Mouse (Mus musculus) brain, embryonic 14.5 days (tissue): Measurements from ENCODE around the gene Pou4f1.

Experiments
- CTCF ChIP-seq: fragments of 200-500 bp; IDR thresholded peaks from 2 replicates; pipeline ENCODE4 v1.5.1; 2012; ENCODE audit warnings: inconsistent platforms, mild to moderate bottlenecking, moderate library complexity, borderline replicate concordance; ENCODE audit not compliant: insufficient read depth, insufficient read length; ENCODE audit errors: extremely low read depth
- POLR2A ChIP-seq: fragments of 200-500 bp; IDR thresholded peaks from 2 replicates; pipeline ENCODE4 v1.6.1; 2012; ENCODE audit warnings: mild to moderate bottlenecking, inconsistent platforms, borderline replicate concordance; ENCODE audit not compliant: poor library complexity, insufficient read depth, insufficient read length, severe bottlenecking; ENCODE audit errors: extremely low read depth

DNA sequence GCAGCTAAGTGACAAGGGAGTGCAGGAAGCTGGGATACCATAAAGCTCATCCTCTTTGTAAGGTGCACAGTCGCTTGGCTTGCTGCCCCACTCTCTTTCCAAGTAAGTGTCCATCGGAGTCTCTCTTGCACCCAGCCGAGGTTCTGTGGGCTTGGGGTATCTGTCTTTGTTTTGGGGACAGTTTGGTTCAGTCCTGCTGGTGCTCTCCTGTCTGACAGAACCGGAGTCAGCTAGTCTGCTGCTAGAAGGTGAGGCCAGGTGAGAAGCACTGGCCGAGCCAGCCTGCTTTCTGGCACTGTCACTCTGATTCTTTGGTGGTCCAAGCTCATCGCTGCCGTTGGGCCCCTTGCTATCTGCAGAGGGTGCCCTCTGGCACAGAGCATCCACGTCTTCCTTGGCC, 12.0 kb upstream of the Pou4f1 start:
- no peak for TF ChIP-seq CTCF
- no peak for TF ChIP-seq POLR2A
